Mouse (Mus musculus): ENCODE results near the gene Zmynd8.

DNA sequence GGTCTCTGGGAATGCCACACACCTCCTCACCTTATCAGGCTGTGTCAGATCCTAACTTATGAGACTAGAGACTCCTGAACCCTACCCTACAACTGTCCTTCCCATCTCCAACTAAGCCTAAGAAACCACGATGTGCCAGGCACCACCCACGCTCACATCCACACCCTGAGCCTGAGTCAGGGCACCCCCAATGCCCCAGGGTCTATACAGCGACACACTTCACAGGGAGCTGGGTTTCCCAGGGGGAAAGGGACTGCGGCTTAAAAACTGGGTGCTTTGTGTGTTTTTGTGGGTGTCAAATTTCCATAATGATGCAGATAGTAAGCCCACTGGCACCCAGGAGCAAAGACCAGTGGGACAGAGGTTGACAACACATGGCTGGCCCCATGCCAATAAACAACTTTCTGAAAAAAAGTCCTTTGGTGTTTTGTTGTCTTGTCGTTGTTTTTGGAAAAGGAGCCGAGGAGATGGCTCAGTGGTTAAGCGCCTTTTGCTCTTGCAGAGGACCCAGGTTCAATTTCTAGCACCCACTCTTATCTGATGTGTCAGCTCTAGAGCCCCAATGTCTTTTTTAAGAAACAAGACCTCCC lies 42.1 kb downstream of the Zmynd8 start:
- TF ChIP-seq EP300 (IDR thresholded peaks at IDR 0.05; ENCODE audit: low read depth): no peak
- no peak for TF ChIP-seq CTCF (IDR thresholded peaks at IDR 0.05; ENCODE audit: low read depth)

Data from heart, postnatal 0 days (tissue).